Mouse (Mus musculus): ENCODE measurements around the gene Gm11492.

The Gm11492 gene

GRCm38 (mm10) chr11:87580543-87581085, 14.2 kb downstream of the Gm11492 start:
- 46% methylated on average over 10 of the region's 10 CpGs for WGBS

- WGBS: 79% methylated on average over 12 of the region's 12 CpGs
These were observed 14.9 kb downstream of the Gm11492 start for GRCm38 (mm10) chr11:87581161-87581865.

GRCm38 (mm10) chr11:87581933-87582710, 15.7 kb downstream of the Gm11492 start:
- WGBS: 56% methylated on average over 8 of the region's 8 CpGs

GRCm38 (mm10) chr11:87583291-87584034, 17.0 kb downstream of the Gm11492 start:
- 81% methylated on average over 6 of the region's 6 CpGs for WGBS

GRCm38 (mm10) chr11:87584711-87585505, 18.5 kb downstream of the Gm11492 start:
- WGBS: 74% methylated on average over 10 of the region's 10 CpGs

- 72% methylated on average over 5 of the region's 5 CpGs for WGBS
These were observed 20.9 kb downstream of the Gm11492 start for GRCm38 (mm10) chr11:87587211-87587874.

GRCm38 (mm10) chr11:87589605-87590004, 23.2 kb downstream of the Gm11492 start:
- WGBS: 88% methylated on average over 8 of the region's 8 CpGs

GRCm38 (mm10) chr11:87590841-87591525, 24.5 kb downstream of the Gm11492 start:
- 2% methylated on average over 25 of the region's 25 CpGs for WGBS

GRCm38 (mm10) chr11:87591526-87592353, 25.3 kb downstream of the Gm11492 start, which contains the start of gene Mtmr4:
Gene Mtmr4 (plus strand): TSS chr11:87592162.
- under 1% methylated on average over 61 of the region's 61 CpGs for WGBS

- 0% methylated on average over 15 of the region's 15 CpGs for WGBS
These were observed 25.9 kb downstream of the Gm11492 start for GRCm38 (mm10) chr11:87592354-87592695.

GRCm38 (mm10) chr11:87592713-87593598, 26.5 kb downstream of the Gm11492 start:
- 31% methylated on average over 13 of the region's 13 CpGs for WGBS

- WGBS: 2% methylated on average over 36 of the region's 37 CpGs
These were observed 28.9 kb downstream of the Gm11492 start for GRCm38 (mm10) chr11:87595327-87595841.

- WGBS: 10% methylated on average over 7 of the region's 7 CpGs
These were observed 29.5 kb downstream of the Gm11492 start for GRCm38 (mm10) chr11:87595976-87596375.

GRCm38 (mm10) chr11:87596492-87596891, 30.0 kb downstream of the Gm11492 start:
- 13% methylated on average over 2 of the region's 2 CpGs for WGBS

GRCm38 (mm10) chr11:87599395-87600089, 33.1 kb downstream of the Gm11492 start:
- WGBS: 81% methylated on average over 13 of the region's 13 CpGs

- 90% methylated on average over 10 of the region's 10 CpGs for WGBS
These were observed 33.9 kb downstream of the Gm11492 start for GRCm38 (mm10) chr11:87600322-87600853.

GRCm38 (mm10) chr11:87602234-87602633, 35.8 kb downstream of the Gm11492 start:
- WGBS: 88% methylated on average over 9 of the region's 9 CpGs

All from cerebral cortex, adult 2 months (tissue).